Mouse (Mus musculus) megakaryocyte, embryonic 14.5 days (primary cell): ENCODE data around the gene Odaph.

Experiments
- FLI1 ChIP-seq: IDR thresholded peaks from 2 replicates; pipeline ENCODE4 v1.6.1; 2012; ENCODE audit warnings: low read length, inconsistent platforms, mixed read lengths
- GATA1 ChIP-seq: IDR thresholded peaks from 3 replicates; pipeline ENCODE4 v1.6.1; 2012; ENCODE audit warnings: mixed read lengths, low read length, inconsistent platforms, borderline replicate concordance

DNA sequence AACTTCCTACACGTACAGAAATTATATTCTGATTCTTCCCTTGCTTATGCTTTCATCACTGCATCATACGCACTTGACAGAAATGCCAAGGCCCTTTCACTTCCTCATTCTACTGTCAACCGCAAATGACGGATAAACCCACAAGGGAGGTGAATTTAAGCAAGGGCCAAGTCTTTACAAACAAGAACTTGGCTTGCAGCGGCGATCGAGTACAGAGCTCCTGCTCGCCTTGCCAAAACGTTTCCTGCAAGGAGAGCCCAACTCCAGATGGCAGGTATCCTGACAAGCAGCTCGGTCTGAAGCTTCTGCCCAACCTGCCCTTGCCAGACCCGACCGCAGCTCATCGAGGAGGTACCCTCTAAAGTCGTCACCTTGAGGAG, 25.0 kb upstream of the Odaph start:
- no peak for TF ChIP-seq FLI1
- no peak for TF ChIP-seq GATA1
